Mouse (Mus musculus) midbrain, embryonic 14.5 days (tissue): ENCODE measurements around the gene Lrrc20. TPM values are rescaled to one million over a fixed set of nuclear protein-coding genes. Genes with fewer than 3 reads are reported as not detected.
A peak's percentile ranks its signal among the peaks of the same experiment; 100 is the strongest.

ENCODE experiments used
- ATAC-seq: fragments of 200-750 bp; cut with Nextera tagmentation; 2 replicates; pipeline ENCODE4 v1.8.0; 2017; ENCODE audit warnings: moderate number of reproducible peaks, moderate library complexity; ENCODE audit not compliant: low FRiP score, low TSS enrichment
- DNase-seq: peaks from one replicate; pipeline ENCODE4 v3.0.0-alpha.2; 2015
- H3K27ac ChIP-seq: fragments of 300-500 bp; sonication (generic); replicated peaks from 2 replicates; pipeline ENCODE4 v1.5.1; 2014; ENCODE audit warnings: mild to moderate bottlenecking, low read depth, low read length, moderate library complexity
- H3K27me3 ChIP-seq: fragments of 300-500 bp; sonication (generic); 2 replicates; pipeline ENCODE4 v1.6.1; 2014; ENCODE audit warnings: low read length, control low read depth, mixed read lengths; ENCODE audit not compliant: control insufficient read depth, insufficient read depth
- H3K36me3 ChIP-seq: fragments of 300-500 bp; sonication (generic); 2 replicates; pipeline ENCODE4 v1.6.1; 2014; ENCODE audit warnings: low read length, control low read depth; ENCODE audit not compliant: control insufficient read depth, insufficient read depth
- H3K4me1 ChIP-seq: fragments of 300-500 bp; sonication (generic); 2 replicates; pipeline ENCODE4 v1.6.1; 2014; ENCODE audit warnings: mild to moderate bottlenecking, antibody characterized with exemption, low read length, control low read depth; ENCODE audit not compliant: control insufficient read depth, insufficient read depth
- H3K4me2 ChIP-seq: fragments of 300-500 bp; sonication (generic); 2 replicates; pipeline ENCODE4 v1.6.1; 2014; ENCODE audit warnings: mild to moderate bottlenecking, low read length, moderate library complexity
- H3K4me3 ChIP-seq: fragments of 300-500 bp; sonication (generic); replicated peaks from 2 replicates; pipeline ENCODE4 v1.5.1; 2014; ENCODE audit warnings: low read depth, low read length
- H3K9ac ChIP-seq: fragments of 300-500 bp; sonication (generic); replicated peaks from 2 replicates; pipeline ENCODE4 v1.6.1; 2014; ENCODE audit warnings: mild to moderate bottlenecking, low read length, moderate library complexity
- H3K9me3 ChIP-seq: fragments of 300-500 bp; sonication (generic); 2 replicates; pipeline ENCODE4 v1.6.1; 2016; ENCODE audit warnings: low read length, control low read depth, mixed read lengths; ENCODE audit not compliant: control insufficient read depth
- WGBS: fragments of 180-500 bp; shearing (Covaris S2); extraction: QIAGEN DNeasy Blood & Tissue Kit; methylation state at CpG from one replicate; pipeline ENCODE4 v1.1.7; 2014; 5-methylcytosine and 5-hydroxymethylcytosine counted together
- polyA plus RNA-seq: library from polyadenylated mRNA; unstranded; fragments of >200 nt; fragmentation: Nextera tagmentation; extraction: Ambion mirVana; gene quantifications from 2 replicates; pipeline ENCODE4 v1.2.1, GENCODE M21; 2014

Lrrc20 gene
- polyA plus RNA-seq, 1 experiment from 2014 or later: 17.6 TPM

GRCm38 (mm10) chr10:61516866-61517265 is 41.3 kb downstream of the Lrrc20 start:
- Histone ChIP-seq H3K27ac (no peak overlapping the region), H3K4me2 (no peak overlapping the region)
- 85% methylated on average over 5 of the region's 5 CpGs for WGBS

GRCm38 (mm10) chr10:61517296-61518071 is 41.9 kb downstream of the Lrrc20 start:
- DNase-seq: peak; percentile 68

More at GRCm38 (mm10) chr10:61516866-61517265, 41.3 kb downstream of the Lrrc20 start:
- DNase-seq (no peak), ATAC-seq (no peak)
- Histone ChIP-seq H3K9me3 (no peaks in the 10 kb centered on the region), H3K9ac (no peak overlapping the region), H3K36me3 (no peaks in the 10 kb centered on the region), H3K27me3 (no peaks in the 10 kb centered on the region), H3K4me1 (no peaks in the 10 kb centered on the region), H3K4me3 (no peak overlapping the region)

DNA sequence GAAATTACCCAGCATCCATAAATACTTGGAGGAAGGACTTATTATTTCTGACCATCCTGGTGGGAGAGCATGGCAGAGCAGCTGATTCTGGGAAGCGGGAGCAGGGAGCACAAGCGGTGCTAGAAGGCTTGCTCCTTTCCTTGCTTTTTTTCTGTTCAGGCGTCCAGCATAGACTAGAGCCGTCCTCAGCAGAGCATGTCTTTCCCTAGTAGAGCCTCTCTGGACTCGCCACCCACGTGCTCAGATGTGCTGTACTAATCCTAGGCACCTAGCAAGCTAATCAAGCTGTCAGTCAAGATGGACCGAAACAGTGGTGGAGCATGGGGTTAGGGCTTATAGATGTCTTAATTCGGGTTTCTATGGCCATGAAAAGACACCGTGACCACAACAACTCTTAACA is 42.7 kb downstream of the Lrrc20 start:
- WGBS: 55% methylated on average over 9 of the region's 9 CpGs
- DNase-seq (no peak), ATAC-seq (no peak)
- Histone ChIP-seq H3K9me3 (no peaks in the 10 kb centered on the region), H3K36me3 (no peaks in the 10 kb centered on the region), H3K9ac (no peak overlapping the region), H3K27me3 (no peaks in the 10 kb centered on the region), H3K27ac (no peak overlapping the region), H3K4me1 (no peaks in the 10 kb centered on the region), H3K4me3 (no peak overlapping the region), H3K4me2 (no peak overlapping the region)

More at GRCm38 (mm10) chr10:61517296-61518071, 41.9 kb downstream of the Lrrc20 start:
- no peaks in the 10 kb centered on the region for H3K27me3 ChIP-seq
- no peak overlapping the region for H3K4me3 ChIP-seq
- no peaks in the 10 kb centered on the region for H3K36me3 ChIP-seq
- no peak overlapping the region for H3K27ac ChIP-seq
- H3K9ac ChIP-seq: no peak overlapping the region
- no peaks in the 10 kb centered on the region for H3K4me1 ChIP-seq
- 31% methylated on average over 12 of the region's 12 CpGs for WGBS
- no peak overlapping the region for H3K4me2 ChIP-seq
- no peaks in the 10 kb centered on the region for H3K9me3 ChIP-seq
- no peak; the same call in 1 of the 2 replicates for ATAC-seq

DNA sequence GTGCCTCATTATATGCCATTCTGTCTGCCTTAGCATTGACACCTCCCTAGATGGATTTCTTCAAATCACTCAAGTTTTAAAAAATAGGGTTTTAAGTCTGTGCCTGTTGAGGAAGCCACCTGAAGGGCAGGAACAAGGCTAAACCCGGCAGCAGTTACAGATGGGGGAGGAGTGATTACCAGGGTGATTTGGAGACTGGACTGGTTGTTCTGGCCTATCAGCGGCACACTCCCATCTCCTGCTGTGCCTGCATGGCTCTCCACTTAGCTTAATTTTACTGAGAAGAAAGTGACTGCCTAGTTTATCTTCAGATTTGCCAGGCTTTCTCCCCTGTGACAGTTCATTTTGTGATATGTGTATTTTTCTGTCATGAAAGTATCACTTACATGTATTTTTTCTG is 43.9 kb downstream of the Lrrc20 start:
- Histone ChIP-seq H3K36me3 (no peaks in the 10 kb centered on the region), H3K27me3 (no peaks in the 10 kb centered on the region), H3K9ac (no peak overlapping the region), H3K4me2 (no peak overlapping the region), H3K27ac (no peak overlapping the region), H3K4me1 (no peaks in the 10 kb centered on the region), H3K4me3 (no peak overlapping the region), H3K9me3 (no peaks in the 10 kb centered on the region)
- no peak for DNase-seq
- WGBS: 62% methylated on average over 2 of the region's 2 CpGs
- no peak for ATAC-seq

DNA sequence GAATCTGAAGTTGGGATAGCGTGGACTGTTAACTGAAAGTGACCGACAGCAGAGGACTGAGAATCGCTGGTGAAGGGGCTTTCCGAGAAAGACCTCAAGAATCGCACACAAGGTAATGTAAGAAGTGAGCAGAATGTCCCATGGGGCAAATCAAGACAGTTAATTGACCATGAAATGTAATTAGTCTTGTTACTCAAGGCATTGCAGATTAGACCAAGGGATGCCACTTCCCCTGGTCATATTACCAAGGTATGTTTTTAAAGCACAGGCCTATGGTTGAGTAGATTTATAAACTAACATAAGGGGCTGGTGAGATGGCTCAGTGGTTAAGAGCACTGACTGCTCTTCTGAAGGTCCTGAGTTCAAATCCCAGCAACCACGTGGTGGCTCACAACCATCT is 45.1 kb downstream of the Lrrc20 start:
- 89% methylated on average over 6 of the region's 6 CpGs for WGBS
- Histone ChIP-seq H3K4me3 (no peak overlapping the region), H3K27ac (no peak overlapping the region), H3K27me3 (no peaks in the 10 kb centered on the region), H3K9ac (no peak overlapping the region), H3K4me2 (no peak overlapping the region), H3K9me3 (no peaks in the 10 kb centered on the region), H3K4me1 (no peaks in the 10 kb centered on the region), H3K36me3 (no peaks in the 10 kb centered on the region)
- ATAC-seq: no peak
- no peak for DNase-seq

DNA sequence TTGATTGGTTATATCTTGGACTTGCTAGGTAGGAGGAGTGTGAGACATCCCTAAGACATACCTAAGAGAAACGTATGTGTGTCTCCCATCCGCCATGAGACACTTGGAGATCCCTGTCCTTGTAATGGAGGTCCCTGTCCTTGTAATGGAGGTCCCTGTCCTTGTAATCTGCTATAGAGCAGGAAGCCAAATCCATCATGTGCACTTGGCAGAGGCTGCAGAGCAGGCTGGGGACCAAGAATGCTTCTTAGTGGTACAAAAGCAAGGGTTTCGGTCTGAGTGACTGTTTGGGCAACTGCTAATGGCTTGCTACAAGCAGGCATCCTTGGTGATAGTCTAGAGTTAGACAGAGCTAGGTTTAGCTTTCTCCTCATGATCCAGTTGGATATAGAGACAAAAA is 55.3 kb downstream of the Lrrc20 start:
- H3K4me2 ChIP-seq: no peak overlapping the region
- H3K36me3 ChIP-seq: 0 out of 2 replicates have a peak, but pooled peaks cover 8% of the 10 kb centered on the region
- H3K9me3 ChIP-seq: no peaks in the 10 kb centered on the region
- WGBS: 89% methylated on average over 3 of the region's 3 CpGs
- DNase-seq (no peak), ATAC-seq (no peak)
- no peak overlapping the region for H3K4me3 ChIP-seq
- H3K27ac ChIP-seq: no peak overlapping the region
- no peak overlapping the region for H3K9ac ChIP-seq
- H3K27me3 ChIP-seq: no peaks in the 10 kb centered on the region
- H3K4me1 ChIP-seq: peaks cover 34% of the 10 kb centered on the region

- H3K9ac ChIP-seq: no peak overlapping the region
- H3K9me3 ChIP-seq: no peaks in the 10 kb centered on the region
- H3K27ac ChIP-seq: peak overlapping the region; percentile 55; the same call in 1 of the 2 replicates
Measured at GRCm38 (mm10) chr10:61533285-61533684, 57.7 kb downstream of the Lrrc20 start.

DNA sequence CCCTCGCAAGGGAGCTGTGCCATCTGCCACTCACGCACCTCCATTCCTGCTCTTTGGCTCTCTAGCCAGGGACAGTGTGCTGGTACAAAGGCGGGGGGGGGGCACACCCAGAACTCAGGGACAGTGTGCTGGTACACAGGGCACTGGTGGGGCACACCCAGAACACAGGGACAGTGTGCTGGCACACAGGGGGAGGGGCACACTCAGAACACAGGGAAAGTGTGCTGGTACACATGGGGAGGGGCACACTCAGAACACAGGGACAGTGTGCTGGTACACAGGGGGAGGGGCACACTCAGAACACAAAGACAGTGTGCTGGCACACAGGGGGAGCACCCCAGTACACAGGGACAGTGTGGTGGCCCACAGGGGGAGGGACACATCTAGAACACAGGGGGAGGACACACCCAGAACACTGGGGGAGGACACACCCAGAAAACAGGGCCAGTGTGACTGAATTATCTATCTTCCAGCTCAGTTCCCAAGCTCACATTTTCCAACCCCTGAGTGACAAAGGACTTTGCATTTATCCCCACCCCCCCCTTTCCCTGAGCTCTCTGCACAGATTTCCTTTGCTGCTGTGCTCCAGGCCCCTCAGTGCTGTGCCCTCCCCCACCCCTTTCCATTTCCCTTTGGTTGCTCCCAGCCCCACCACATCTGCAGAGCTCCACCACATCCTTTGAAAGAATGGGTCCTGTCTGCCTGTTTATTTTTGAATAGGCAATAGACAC is 58.9 kb downstream of the Lrrc20 start:
- H3K27me3 ChIP-seq: no peaks in the 10 kb centered on the region
- H3K4me3 ChIP-seq: no peak overlapping the region
- DNase-seq (peak; percentile 79), ATAC-seq (peak; percentile 69)
- peaks cover 59% of the 10 kb centered on the region for H3K4me1 ChIP-seq
- H3K27ac ChIP-seq: peak overlapping the region; percentile 88
- H3K9ac ChIP-seq: no peak overlapping the region; the same call in 1 of the 2 replicates
- H3K4me2 ChIP-seq: 0 out of 2 replicates have a peak overlapping the region, but pooled peaks have one; percentile 8
- WGBS: 20% methylated on average over 3 of the region's 3 CpGs
- H3K36me3 ChIP-seq: no peaks in the 10 kb centered on the region
- H3K9me3 ChIP-seq: no peaks in the 10 kb centered on the region

More at GRCm38 (mm10) chr10:61533285-61533684, 57.7 kb downstream of the Lrrc20 start:
- ATAC-seq: no peak
- 45% methylated on average over 7 of the region's 7 CpGs for WGBS
- no peaks in the 10 kb centered on the region for H3K27me3 ChIP-seq
- DNase-seq: peak; percentile 42
- no peak overlapping the region for H3K4me3 ChIP-seq
- H3K36me3 ChIP-seq: no peaks in the 10 kb centered on the region
- peaks cover 51% of the 10 kb centered on the region for H3K4me1 ChIP-seq
- no peak overlapping the region for H3K4me2 ChIP-seq
